Mouse (Mus musculus): Measurements from ENCODE around the gene Fndc3b.

The Fndc3b gene

DNA sequence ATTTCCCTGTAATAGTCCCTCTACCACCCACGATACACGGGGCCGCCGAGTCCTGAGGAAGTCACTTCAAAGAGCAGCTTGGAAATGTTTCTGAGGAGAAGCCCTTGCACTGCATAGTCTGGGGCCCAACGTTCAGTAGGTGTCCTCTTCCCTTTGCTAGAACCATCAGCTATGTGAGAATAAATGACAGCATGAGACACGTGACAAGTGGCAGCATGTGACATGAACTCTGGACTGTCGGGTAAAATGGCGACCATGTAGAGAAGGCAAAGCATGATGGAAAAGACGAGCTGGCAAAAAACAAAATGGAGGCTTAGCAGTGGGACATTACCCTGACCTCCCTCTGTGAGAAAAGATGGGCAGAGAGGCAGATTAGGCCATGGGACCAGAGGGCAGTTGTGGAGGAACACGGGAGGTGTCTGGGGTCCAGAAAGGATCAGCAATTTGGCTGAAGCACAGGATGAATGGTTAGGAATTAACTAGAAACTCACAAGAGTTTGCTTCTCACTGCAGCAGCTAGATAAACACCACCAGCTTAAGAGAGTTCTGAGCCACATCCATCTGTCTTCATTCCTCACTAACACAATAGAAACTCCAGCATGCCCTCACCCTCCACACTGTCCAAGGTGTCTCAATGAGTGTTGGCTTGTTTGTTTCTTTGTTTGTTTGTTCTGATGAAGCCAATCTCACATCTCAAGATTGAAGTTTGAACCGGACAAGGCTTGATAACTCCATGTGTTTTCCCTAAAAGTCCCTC lies 118.2 kb downstream of the Fndc3b start:
- DNase-seq (ENCODE audit: low read depth, low spot score) = no peak

DNA sequence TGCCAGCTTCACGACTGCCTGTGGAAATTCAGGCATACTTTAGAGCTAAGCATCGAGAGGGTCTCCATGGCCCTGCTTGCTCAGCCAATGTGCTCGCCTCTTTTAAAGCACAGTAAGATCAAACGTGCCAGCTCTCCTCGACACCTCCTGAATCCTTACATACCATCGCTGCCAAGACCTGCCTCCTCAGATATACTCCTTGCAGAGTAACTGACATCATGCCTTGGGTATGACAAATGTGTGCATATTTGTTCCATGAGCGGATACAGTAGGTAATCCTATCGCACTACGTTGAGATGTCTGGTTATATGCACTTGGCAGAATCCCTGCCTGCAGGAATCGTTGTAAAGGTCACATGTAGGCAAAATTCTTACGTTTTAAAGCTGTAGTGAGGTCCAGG lies 120.3 kb downstream of the Fndc3b start:
- no peak for DNase-seq (ENCODE audit: low read depth, low spot score)

DNA sequence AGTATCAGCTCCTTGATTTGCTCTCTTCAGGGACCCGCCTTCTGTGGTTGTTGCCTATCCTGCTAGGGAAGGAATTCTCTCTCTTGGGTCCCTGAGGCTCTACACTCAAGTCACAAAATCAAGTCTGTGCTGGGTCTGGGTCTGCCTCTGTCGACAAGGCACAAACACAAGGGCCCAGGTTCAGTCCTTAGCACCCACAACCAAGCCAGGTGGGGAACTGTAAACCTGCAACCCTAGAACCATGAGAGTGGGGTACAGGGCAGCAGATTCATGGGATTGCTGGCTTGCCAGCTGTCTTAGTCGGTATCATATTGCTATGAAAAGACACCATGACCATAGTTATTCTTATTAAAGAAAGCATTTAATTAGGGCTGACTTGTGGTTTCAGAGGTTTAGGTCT lies 121.8 kb downstream of the Fndc3b start:
- DNase-seq (ENCODE audit: low read depth, low spot score) = no peak

DNA sequence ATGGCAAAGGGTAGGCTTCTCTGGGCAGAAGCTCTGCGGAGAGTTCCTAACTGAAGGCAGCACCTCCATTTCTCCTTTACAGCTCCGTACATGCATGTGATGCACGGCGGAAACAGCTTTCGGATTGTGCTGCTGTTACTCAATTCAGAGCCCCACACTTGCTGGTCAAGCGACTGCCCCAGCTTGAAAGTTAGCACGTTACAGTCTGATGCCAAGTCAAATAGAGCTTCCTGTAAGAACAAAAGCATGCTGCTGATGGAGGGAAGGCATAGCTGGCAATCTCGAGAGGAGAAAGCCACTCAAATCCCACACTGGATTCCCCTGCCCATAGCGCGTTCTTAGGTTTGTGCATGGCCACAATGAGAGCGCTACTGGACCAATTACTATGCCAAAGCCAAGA lies 122.5 kb downstream of the Fndc3b start:
- DNase-seq (ENCODE audit: low read depth, low spot score) = no peak

DNA sequence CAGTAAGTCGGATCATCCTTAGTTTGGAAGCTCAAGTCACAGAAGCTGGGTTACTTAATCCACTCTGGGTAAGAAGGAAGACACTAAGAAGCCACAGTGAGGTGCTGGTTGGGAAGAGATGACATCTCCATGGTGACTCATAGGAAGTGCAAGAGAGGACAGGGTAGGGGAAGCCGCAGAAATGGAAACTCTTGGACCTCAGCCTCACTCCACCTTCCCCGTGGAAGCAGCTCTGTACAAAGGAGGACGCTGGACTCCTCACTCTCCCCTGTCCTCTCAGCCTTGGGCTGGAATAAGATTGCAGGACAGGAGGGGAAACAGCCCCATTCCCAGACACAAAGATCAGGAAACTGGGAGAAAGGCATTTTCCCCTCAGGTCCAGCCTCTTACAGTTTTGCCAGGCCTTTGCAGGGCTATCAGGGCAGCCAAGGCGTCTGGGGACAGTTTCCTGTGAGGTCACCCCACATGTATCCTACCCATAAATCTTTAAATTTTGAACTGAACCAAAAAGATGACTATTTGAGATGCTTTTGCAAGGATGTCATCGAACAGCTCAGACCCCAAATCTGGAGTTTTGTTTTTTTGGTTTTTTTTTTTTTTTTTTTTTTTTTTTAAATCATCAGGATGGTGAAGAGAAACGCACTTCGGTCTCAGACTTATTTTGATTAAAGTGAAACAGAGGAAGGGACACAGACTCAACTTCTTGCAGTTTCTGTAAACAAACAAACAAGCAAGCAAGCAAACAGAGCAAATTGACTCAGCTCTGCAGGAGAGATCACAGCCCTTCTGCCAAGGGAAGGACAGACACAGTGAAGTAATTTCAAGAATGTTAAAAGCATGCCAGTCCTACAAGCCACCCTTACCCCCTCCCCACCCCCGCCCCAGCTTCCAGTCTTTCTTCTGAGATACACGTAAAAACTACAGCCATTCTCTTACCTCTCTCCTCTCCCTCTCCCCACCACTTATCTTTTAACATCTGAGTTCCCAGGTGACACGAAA lies 126.2 kb downstream of the Fndc3b start:
- no peak for DNase-seq (ENCODE audit: low read depth, low spot score)

DNA sequence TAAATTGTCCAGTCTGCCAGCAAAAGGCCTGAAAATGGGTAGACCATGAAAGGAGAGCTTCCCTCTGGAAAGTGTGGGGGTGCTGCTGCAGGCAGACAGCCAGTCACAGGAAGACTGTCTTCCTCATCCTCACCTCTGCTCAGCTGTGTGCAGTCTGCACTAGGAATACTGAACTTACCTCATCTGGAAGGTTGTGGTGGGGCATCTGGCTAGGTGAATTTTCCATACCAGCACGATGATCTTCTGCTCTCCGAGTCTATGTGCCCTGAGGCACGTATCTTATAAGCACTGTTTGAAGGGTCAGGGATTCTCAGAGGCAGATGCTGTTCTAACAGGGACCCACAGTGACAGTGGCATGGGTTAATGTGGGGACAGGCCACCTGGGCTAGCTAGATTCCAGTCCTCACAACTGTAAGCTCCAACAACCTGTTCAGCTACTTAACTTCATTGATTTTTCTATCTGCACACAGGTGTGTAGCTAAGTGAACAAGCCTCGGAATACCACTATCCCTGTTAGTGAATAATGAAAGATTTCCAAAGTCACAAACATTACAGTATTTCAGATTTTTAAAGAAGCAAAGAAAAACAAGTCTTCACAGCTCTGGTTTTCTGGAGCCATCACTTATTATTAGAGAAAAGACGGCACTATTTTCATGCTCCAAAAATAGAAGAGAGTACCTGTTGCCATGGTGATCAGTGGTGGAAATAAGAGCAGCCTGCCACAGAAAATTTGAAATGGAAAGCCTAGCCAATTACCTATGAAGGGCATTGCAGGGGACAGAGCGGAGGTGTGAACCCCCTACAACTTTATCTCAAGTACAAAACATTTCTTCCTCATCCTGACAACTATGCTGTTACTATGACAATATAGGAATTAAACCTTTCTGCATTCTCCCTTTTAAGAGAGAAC lies 128.9 kb downstream of the Fndc3b start:
- no peak for DNase-seq (ENCODE audit: low read depth, low spot score)

DNA sequence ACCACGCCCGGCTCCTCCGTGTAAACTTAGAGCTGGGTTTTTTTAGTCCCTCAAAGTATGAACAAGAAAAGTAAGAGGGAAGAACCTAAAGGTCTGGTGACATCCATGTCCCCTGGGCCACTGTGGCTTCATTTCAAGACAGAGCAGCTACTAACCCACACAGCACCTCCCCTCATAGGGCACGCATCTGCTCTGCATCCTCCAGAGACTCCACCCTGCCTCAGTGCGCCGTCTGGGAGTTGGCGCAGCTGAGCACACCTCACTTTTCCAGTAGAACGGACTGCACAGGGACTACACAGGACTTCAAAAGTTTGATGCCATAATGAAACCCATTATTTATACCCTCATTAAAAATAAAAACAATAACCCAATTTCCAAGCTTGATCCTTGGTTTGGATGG lies 130.2 kb downstream of the Fndc3b start:
- DNase-seq (ENCODE audit: low read depth, low spot score) = no peak

DNA sequence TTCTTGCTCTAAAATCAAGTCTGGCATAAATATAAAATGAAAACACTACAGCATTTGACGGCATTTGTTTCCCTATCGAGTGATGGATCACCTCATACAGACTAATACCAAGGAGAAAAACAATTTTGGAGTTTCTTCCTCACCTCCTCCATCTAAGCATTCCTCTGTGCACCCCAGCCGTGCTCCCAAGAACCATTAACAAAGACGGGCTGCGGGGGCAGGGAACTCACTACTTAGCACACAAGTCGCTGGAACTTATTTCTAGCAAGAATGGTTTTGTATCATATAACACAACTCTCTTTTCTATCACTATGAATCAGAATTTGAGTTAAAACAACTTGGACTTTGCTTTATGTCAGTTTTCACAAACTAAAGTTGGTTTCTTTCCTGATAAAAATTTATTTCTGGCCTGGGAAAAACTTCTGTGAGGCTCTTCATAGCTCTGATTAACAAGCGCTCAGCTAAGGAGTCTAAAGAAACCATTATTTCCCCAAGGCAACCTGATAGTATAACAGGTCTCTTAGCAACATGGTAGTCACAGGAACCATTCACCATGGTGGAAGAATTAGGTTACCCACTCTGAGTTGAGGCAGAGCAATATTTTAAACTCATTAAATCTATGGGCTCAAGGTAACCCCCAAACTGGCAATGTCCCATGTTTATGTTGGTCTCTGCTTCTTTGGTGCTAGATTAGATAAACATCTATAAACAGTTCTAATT lies 131.1 kb downstream of the Fndc3b start:
- peak; percentile 44 for DNase-seq (ENCODE audit: low read depth, low spot score)

DNA sequence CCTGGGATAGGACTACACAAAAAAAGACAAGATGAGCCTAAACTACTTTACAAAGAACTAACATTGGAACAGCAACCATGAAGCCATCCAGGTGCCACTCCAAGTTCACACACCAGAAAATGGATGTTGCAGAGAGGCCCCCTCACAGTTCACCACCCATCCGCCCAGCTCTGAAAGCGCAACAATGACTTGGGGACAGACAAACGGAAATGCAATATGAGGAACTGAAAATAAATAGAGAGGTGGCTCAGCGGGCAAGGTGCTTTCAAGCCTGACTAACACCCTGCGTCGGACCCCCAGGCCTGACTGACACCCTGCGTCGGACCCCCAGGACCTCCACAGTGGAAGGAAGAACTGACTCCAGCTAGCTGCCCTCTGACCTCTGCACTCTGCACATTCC lies 131.9 kb downstream of the Fndc3b start:
- DNase-seq (ENCODE audit: low read depth, low spot score) = no peak

DNA sequence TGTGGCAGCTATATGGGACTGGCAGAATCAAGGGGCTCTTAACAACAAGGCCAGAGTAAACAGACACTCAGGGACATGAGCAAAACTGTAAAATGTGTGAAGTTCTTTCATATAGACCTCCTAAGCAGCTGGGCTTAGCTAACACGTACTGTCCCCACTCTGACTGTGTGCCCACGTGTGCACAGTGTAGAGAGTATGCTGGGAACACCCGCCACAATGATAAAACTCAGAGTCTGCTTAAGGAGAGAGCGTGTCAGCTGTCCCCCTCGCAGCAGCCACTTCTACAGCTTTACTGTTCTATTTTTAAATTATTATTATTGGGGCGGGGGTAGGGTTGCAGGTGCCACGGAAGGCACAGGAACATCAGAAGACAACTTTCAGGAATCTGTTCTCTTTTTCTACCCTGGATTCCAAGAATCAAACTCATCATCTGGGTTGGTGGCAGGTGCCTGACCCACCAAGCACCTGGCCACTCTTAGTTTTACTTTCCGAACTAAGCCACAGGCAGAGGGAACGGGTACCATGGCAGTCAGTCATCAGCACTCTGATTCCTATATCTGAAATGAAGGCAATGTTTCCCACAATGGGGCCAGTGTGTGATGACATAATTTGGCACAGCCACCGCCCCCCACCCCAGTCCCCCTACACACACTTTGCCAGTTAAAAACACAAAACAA lies 133.6 kb downstream of the Fndc3b start:
- no peak for DNase-seq (ENCODE audit: low read depth, low spot score)

DNA sequence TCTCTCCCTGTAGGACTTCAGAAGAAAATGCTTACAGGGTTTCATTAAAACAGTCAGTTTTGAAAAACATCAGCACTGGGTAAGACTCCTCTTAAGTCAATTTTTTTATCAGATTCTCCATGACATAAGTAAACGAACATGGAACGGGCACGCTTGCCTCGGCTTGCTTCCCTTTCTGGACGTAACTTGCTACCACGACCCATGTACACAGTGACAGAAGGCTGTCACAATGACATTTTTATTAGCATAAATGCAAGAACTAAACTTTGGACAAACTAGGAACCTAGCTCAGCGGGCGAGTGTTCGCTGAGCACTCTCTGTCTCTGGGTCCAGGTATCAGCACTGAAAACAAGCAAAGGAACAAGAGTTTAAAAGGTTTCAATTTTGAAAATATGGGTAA lies 136.9 kb downstream of the Fndc3b start:
- DNase-seq (ENCODE audit: low read depth, low spot score) = no peak

DNA sequence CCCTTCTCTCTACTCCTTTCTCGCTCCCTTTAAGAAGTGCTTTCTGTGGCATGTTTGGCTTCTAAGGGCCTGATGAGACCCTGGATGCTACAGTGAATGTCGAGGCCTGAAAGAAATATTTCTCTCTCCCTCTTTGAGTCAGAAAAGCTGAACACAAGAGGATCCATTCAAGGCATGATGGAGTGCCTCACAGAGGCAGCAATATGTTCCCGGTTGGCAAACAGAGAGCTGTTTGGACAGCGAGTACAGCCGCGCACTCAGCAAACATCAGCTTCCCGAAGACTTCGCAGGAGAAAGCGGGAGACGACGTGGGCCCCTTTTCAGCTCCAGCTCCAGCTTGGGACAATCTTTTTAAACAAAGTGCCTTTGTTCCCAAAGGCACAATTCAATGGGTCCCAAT lies 137.6 kb downstream of the Fndc3b start:
- peak; percentile 51 for DNase-seq (ENCODE audit: low read depth, low spot score)

DNA sequence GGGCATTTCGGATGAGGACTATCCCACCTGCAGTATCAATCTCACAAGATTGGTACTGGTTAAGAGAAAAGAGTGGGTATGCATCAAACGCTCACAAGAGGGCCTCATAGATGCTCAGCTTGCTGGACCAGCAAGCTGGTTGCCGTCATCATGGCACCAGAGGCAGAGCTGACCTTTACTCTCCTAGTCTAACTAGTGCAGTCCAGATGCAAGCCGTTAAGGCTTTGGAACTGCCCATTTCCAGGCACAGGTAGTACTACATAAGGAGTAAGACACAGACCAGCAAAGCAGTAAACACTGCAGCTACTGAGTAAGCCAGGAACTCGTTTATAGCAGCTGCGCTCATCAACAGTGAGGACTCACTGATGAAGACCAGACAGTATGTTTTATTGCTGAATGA lies 138.8 kb downstream of the Fndc3b start:
- DNase-seq (ENCODE audit: low read depth, low spot score) = no peak

DNA sequence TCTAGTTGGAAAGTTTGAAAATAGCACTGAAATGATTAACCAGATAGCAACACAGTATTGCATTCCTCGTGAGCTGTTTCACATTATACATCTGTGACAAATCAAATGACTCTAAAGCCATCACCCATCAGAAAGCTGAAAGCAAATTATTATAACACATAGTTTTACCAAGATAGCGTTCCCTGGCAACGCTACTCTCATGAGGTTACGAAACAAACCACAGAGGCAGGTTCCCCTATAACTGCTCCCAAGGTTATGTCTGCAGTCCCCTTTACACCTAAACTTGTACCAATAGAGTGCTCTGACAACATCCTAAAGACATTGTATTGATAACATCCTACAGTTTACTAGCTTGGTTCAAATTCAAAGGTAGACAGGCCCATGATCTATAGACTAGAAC lies 145.8 kb downstream of the Fndc3b start:
- DNase-seq (ENCODE audit: low read depth, low spot score) = no peak

DNA sequence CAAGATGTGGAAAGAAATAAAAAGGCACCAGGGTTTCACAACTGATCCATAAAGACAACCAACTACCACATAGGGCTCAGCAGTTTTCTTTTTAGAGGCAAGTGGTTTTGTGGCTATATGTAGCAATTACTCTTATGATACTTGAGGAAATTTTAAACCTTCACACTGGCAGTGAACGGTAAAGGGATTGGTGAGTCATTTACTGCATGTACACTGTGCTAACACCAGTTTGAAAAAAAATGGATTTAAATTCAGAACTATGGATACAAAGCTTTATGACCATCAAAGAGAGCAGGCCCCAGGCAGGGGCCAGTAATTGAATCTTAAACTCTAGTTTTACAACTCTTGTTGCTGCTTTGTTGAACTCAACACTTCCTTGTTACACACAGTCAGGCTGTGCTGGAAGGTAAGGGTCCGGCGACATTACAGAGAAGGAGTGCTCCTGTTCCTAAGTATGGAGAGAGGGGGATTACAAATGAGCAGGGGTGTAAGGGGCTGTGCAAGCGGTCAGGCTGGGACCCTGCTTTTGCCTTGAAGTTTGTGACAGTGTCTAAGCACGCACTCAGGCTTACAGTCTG lies 148.0 kb downstream of the Fndc3b start:
- no peak for DNase-seq (ENCODE audit: low read depth, low spot score)

DNA sequence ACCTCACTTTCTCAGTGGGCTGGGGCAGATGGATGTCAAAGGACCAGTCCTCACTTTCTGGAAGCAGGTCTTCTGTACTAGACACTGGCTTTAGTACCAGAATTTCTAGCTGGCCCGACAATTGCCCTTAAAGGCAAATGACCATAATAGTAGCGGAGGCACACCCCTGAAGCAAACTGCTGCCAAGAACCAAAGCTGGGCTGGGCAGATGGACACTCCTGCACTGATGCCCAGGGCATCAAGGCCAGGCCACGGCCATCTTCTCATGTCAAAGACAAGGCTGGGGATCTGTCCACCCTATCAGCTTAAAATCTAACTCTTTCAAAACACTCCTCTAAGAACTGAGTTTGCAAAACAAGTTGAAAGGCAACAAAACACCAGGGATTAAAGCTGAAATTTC lies 148.6 kb downstream of the Fndc3b start:
- no peak for DNase-seq (ENCODE audit: low read depth, low spot score)

DNA sequence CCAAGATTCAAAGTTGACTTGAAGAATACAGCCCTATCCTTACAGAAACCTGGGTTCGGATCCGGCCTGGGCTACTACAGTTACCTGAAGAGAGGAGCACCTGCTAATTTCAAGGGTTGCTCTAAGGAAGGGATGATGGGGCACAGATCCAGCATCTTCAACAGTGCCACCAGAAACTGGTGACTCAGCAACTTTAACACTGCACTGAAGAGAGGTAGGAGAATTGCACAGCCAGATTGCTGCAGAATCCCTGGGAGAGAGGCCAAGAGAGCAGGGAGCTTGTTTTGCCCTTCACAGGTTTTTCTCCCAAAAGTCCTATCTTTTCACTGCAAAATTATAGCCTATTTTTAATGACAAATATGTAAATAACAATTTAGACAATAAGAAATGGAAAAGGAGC lies 149.2 kb downstream of the Fndc3b start:
- DNase-seq (ENCODE audit: low read depth, low spot score) = no peak

DNA sequence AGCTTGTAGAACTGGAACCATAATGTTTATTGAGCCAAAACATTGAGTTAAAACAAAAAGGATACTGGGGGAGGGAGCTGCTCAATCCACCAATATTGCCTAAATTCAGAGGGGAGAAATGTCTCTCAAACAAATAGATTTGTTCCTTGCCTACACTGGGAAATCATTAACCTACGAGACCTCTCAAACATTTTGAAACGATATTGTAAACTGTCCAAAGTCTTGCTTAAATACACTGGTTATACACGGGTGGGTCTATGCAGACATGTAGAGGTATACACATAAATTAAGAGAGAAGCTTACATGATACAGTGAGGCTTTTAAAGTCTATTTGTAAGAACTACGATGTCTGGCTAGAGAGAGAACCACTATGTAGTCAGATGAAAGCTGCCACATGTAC lies 151.8 kb downstream of the Fndc3b start:
- DNase-seq (ENCODE audit: low read depth, low spot score) = no peak

DNA sequence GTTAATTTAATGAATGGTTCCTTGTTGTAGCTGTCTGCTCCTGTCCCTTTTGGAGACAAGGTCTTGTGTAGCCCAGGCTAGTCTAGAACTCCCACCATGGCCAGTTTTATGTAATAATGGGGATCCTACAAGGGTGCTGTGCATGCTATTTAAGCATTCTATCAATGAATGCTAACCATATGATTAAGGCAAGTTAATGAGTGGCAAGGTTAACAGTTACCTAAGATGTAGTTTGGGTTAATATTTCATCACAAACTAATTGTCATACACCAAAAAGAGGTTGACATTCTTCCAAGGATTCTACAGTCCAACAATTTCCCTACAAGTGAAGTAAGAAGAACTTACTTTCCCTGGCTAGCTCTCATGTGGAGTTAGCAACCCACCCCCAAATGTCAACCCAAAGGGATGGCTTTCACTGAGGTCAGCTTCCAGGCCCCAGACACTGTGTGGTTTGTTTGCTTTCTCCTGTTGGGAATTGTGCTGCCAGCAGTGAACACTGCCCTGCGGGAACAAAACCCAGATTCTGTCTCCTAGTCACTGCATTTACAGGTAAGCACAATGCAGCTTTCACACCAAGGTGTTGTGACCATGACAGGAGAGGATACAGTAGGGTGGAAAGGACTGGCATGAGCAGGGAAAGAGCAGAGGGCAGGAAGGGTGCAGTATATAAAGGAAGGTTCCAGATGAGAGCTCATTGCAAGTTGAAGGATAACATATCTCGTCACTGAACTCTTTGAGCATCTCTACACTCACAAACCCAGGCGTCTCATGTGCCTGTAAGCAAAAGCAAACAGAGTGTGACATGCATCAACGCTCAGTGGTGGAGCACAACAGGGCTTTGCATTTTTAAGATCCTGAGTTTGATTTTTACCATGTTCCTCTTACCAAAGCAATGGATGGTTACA lies 153.8 kb downstream of the Fndc3b start:
- no peak for DNase-seq (ENCODE audit: low read depth, low spot score)

Measured in mesoderm, embryonic 11.5 days (tissue).